Mouse (Mus musculus) spleen, adult 10 weeks (tissue): Measurements from ENCODE around the gene Gm15448. TPM values are rescaled to one million over a fixed set of nuclear protein-coding genes. Genes with fewer than 3 reads are reported as not detected.

Source experiments
- polyA plus RNA-seq: library from polyadenylated mRNA; stranded (reverse); fragments of 350-450 nt; fragmentation: Illumina TruSeq; extraction: RNeasy Lipid Tissue Mini Kit (QIAGEN cat#74804); gene quantifications from one replicate; pipeline ENCODE4 v1.2.3, GENCODE M21; 2015; ENCODE audit warnings: low replicate concordance; ENCODE audit not compliant: insufficient read depth

The Gm15448 gene
- 8.1 TPM for polyA plus RNA-seq

DNA sequence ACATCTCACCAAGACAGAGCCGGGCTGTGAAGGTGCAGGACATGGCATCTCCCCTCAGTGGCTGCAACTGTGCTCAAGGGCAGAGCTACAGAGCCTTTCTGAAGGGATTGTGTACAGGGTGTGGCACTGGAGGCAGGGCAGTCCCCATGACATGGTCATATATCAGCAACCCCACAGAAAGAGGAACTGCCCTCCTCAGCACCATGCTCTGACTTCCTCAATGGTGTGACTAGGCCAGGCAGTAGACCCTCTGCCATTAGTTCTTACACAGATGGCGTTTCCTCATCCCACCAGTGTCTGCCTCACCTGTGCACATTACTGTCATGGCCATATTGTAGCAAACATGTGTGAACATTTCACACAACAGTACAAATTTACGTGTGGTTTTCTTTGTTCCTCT lies at the start of gene Gm15448:
Gene Gm15448 (minus strand): TSS at position 89 of the 400 bp plus-strand sequence.

DNA sequence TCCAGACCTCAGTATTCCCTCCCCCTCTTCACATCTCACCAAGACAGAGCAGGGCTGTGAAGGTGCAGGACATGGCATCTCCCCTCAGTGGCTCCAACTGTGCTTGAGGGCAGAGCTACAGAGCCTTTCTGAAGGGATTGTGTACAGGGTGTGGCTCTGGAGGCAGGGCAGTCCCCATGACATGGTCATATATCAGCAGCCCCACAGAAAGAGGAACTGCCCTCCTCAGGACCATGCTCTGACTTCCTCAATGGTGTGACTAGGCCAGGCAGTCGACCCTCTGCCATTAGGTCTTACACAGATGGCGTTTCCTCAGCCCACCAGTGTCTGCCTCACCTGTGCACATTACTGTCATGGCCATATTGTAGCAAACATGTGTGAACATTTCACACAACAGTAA lies 19.5 kb upstream of the Gm15448 start, which contains the start of gene Pira2:
Gene Pira2 (minus strand): TSS at position 101 of the 400 bp plus-strand sequence.

Other genes with a start within 250 kb of the Gm15448 start
- gene Oscar, start 209.5 kb downstream of the Gm15448 start, polyA plus RNA-seq: not detected
- gene Ndufa3, start 208.3 kb downstream of the Gm15448 start, polyA plus RNA-seq: 196 TPM
- gene Tfpt, start 195.8 kb downstream of the Gm15448 start, polyA plus RNA-seq: 14.9 TPM
- gene Prpf31, start 195.7 kb downstream of the Gm15448 start, polyA plus RNA-seq: 53.4 TPM
- gene Cnot3, start 180.4 kb downstream of the Gm15448 start, polyA plus RNA-seq: 58.3 TPM
- 7.1 TPM for gene Leng1, start 159.8 kb downstream of the Gm15448 start, polyA plus RNA-seq
- gene Tmc4, start 148.1 kb downstream of the Gm15448 start, polyA plus RNA-seq: 16.0 TPM
- gene Tsen34, start 132.8 kb downstream of the Gm15448 start, polyA plus RNA-seq: 8.9 TPM
- 44.1 TPM for gene Mboat7, start 132.2 kb downstream of the Gm15448 start, polyA plus RNA-seq
- 949 TPM for gene Rps9, start 121.7 kb downstream of the Gm15448 start, polyA plus RNA-seq
- gene Pirb, start 105.3 kb downstream of the Gm15448 start, polyA plus RNA-seq: 136 TPM
- 51.2 TPM for gene Pira2, start 19.4 kb upstream of the Gm15448 start, polyA plus RNA-seq
- gene Gm14548, start 72.4 kb upstream of the Gm15448 start, polyA plus RNA-seq: 9.4 TPM
- 14.6 TPM for gene Lilra6, start 89.8 kb upstream of the Gm15448 start, polyA plus RNA-seq
- 54.3 TPM for gene Lair1, start 237.5 kb upstream of the Gm15448 start, polyA plus RNA-seq